Comparison of ENCODE assay signal across 11 mouse cellular contexts in genomic region chr1:62722526-62722925, GRCm38 (mm10). TPM values are rescaled to one million over a fixed set of nuclear protein-coding genes. Genes with fewer than 3 reads are reported as not detected.
DNase-seq lines count a peak whose midpoint lies in the region; ATAC-seq and TF ChIP-seq lines count a peak whose summit lies in the region.
"Had no signal": no experiment of that assay in that cellular context is flagged by ENCODE, and none has a peak within 500 bp of the region (broad histone marks: within the 10 kb centered on the region; RNA-seq: fewer than 3 reads in every experiment).

No protein-coding gene starts in this region.

- TF ChIP-seq CTCF in kidney, postnatal 0 days (IDR thresholded peaks at IDR 0.05; ENCODE audit: low read depth), result peak; percentile 69

- no peaks in the 10 kb centered on the region for H3K9me3 ChIP-seq in kidney, postnatal 0 days (replicated peaks; ENCODE audit: low read length)

- DNase-seq in kidney, postnatal 0 days (ENCODE audit: low spot score), result no peak
- no peak for DNase-seq in kidney, adult 18-20 months
- DNase-seq in CD4-positive, CD25-positive, alpha-beta regulatory T cell, adult 2 months (ENCODE audit: low read depth, low spot score), result peak; percentile 79
- peak; percentile 90 for DNase-seq in ZHBTc4 (ENCODE audit: low read depth, low spot score)
- DNase-seq in heart, adult 11 months, result no peak
- no peak for DNase-seq in layer of hippocampus, adult 9-10 months (ENCODE audit: low spot score)
- DNase-seq: cerebellum, postnatal 14 days; left cerebral cortex, postnatal 4 days had no signal

- H3K27me3 ChIP-seq in kidney, postnatal 0 days (ENCODE audit: insufficient read depth, low read length), result no peaks in the 10 kb centered on the region
- H3K27me3 ChIP-seq in myocyte (ENCODE audit: control insufficient read depth, insufficient read depth, insufficient read length), result no peaks in the 10 kb centered on the region

- no peak overlapping the region for H3K4me3 ChIP-seq in kidney, postnatal 0 days (replicated peaks; ENCODE audit: low read depth, low read length)
- H3K4me3 ChIP-seq in myocyte, result no peak overlapping the region

- ATAC-seq in kidney, postnatal 0 days (replicated peaks; ENCODE audit: low FRiP score, low read depth), result no peak
- no peak for ATAC-seq in erythroblast, adult 5-6 weeks (replicated peaks; ENCODE audit: low FRiP score, poor library complexity, severe bottlenecking)

- 0 out of 2 replicates have a peak, but pooled peaks cover 4% of the 10 kb centered on the region for H3K4me1 ChIP-seq in kidney, postnatal 0 days (replicated peaks; ENCODE audit: insufficient read depth, low read length)

- H3K27ac ChIP-seq in kidney, postnatal 0 days, result no peak overlapping the region

- no peak overlapping the region for H3K9ac ChIP-seq in kidney, postnatal 0 days (ENCODE audit: low read depth, low read length)

- H3K79me2 ChIP-seq in myocyte (ENCODE audit: control insufficient read depth, insufficient read depth), result peaks cover 18% of the 10 kb centered on the region

- no peak overlapping the region for H3ac ChIP-seq in myocyte (ENCODE audit: control insufficient read depth, insufficient read length)

- 0 out of 2 replicates have a peak, but pooled peaks cover 4% of the 10 kb centered on the region for H3K36me3 ChIP-seq in kidney, postnatal 0 days (ENCODE audit: insufficient read depth, low read length)
- H3K36me3 ChIP-seq in myocyte (ENCODE audit: control insufficient read depth, insufficient read depth), result peaks cover 7% of the 10 kb centered on the region

- no peak overlapping the region for H3K4me2 ChIP-seq in kidney, postnatal 0 days (ENCODE audit: low read length)
- peak overlapping the region; percentile 84 for H3K4me2 ChIP-seq in myocyte (ENCODE audit: low read depth)
- H3K4me2 ChIP-seq: heart, embryonic 11.5 days had no signal

- 75% methylated on average over 8 of the region's 8 CpGs for WGBS in kidney, postnatal 0 days

- TF ChIP-seq POLR2A in myocyte (IDR thresholded peaks at IDR 0.05; ENCODE audit: insufficient read length, low read depth), result no peak

TF ChIP-seq in myocyte, 11 proteins besides CTCF, POLR2A, EP300 and RAD21:
- no peak for TF ChIP-seq MYOD1 (IDR thresholded peaks at IDR 0.05; ENCODE audit: control insufficient read depth in 1 of 3, insufficient read length in 2 of 3, low read depth in 2 of 3)
- no peak for TF ChIP-seq E2F4 (IDR thresholded peaks at IDR 0.05; ENCODE audit: insufficient read depth)
- no peak for TF ChIP-seq TCF3 (IDR thresholded peaks at IDR 0.05; ENCODE audit: insufficient read length, low read depth)
- no peak for TF ChIP-seq POLR2AphosphoS2 (IDR thresholded peaks at IDR 0.05; ENCODE audit: insufficient read length, low read depth)
- TF ChIP-seq REST (IDR thresholded peaks at IDR 0.05; ENCODE audit: insufficient read depth, insufficient read length), result no peak

RNA-seq across cellular contexts. Expression of gene Nrp2, which starts 19.4 kb away (rescaled TPM):
- 5.4 and 5.6 TPM in 2 replicates for polyA plus RNA-seq in kidney, postnatal 0 days (2015; fragmentation: Nextera tagmentation; extraction: Ambion mirVana)
- 18.3 TPM for polyA plus RNA-seq in myocyte (2012; fragmentation: generic; extraction: Trizol)
- total RNA-seq in erythroblast, adult 5-6 weeks (2015; ENCODE audit: low replicate concordance), result 0.42 and 0.96 TPM in 2 replicates
- 0.43 and 0.56 TPM in 2 replicates for total RNA-seq in erythroblast, adult 5-6 weeks (2017; ENCODE audit: low replicate concordance)

Comparison
In these comparisons a context has a peak if more than half of its experiments do, and no peak if none do; other contexts are left out.
1. DNase-seq: peak in CD4-positive, CD25-positive, alpha-beta regulatory T cell, adult 2 months (single experiment) and ZHBTc4 (single experiment); none in kidney, postnatal 0 days (single experiment), kidney, adult 18-20 months (single experiment), heart, adult 11 months (single experiment) and layer of hippocampus, adult 9-10 months (single experiment).